Mouse (Mus musculus): Measurements from ENCODE around the gene Tiparp. TPM values are rescaled to one million over a fixed set of nuclear protein-coding genes. Genes with fewer than 3 reads are reported as not detected.

The Tiparp gene
- polyA plus RNA-seq, 1 experiment: 7.9 TPM

GRCm38 (mm10) chr3:65577602-65578001 lies 49.4 kb downstream of the Tiparp start:
- no peak for DNase-seq
- 89% methylated on average over 3 of the region's 3 CpGs for WGBS
- Histone ChIP-seq H3K4me3 (replicated peaks; ENCODE audit: insufficient read depth, low read depth, low read length) (no peak overlapping the region), H3K27ac (ENCODE audit: insufficient read depth, low read length) (no peak overlapping the region), H3K4me1 (ENCODE audit: control insufficient read depth, insufficient read depth, low read length) (no peaks in the 10 kb centered on the region), H3K27me3 (ENCODE audit: control insufficient read depth, insufficient read depth, low read length) (no peaks in the 10 kb centered on the region)
- TF ChIP-seq CTCF (IDR thresholded peaks at IDR 0.05; ENCODE audit: borderline replicate concordance, insufficient read depth, low read depth, low read length): no peak
- TF ChIP-seq POLR2A (IDR thresholded peaks at IDR 0.05; ENCODE audit: borderline replicate concordance, insufficient read depth, low read length): no peak

GRCm38 (mm10) chr3:65579260-65579921 lies 51.2 kb downstream of the Tiparp start:
- Histone ChIP-seq H3K27me3 (ENCODE audit: control insufficient read depth, insufficient read depth, low read length) (no peaks in the 10 kb centered on the region), H3K4me1 (ENCODE audit: control insufficient read depth, insufficient read depth, low read length) (no peaks in the 10 kb centered on the region), H3K4me3 (replicated peaks; ENCODE audit: insufficient read depth, low read depth, low read length) (no peak overlapping the region), H3K27ac (ENCODE audit: insufficient read depth, low read length) (no peak overlapping the region)
- WGBS: 81% methylated on average over 12 of the region's 12 CpGs
- no peak for DNase-seq
- no peak for TF ChIP-seq CTCF (IDR thresholded peaks at IDR 0.05; ENCODE audit: borderline replicate concordance, insufficient read depth, low read depth, low read length)
- TF ChIP-seq POLR2A (IDR thresholded peaks at IDR 0.05; ENCODE audit: borderline replicate concordance, insufficient read depth, low read length): no peak

GRCm38 (mm10) chr3:65581596-65581995 lies 53.4 kb downstream of the Tiparp start:
- no peak overlapping the region for H3K27ac ChIP-seq (ENCODE audit: insufficient read depth, low read length)
- no peak for TF ChIP-seq POLR2A (IDR thresholded peaks at IDR 0.05; ENCODE audit: borderline replicate concordance, insufficient read depth, low read length)
- TF ChIP-seq CTCF (IDR thresholded peaks at IDR 0.05; ENCODE audit: borderline replicate concordance, insufficient read depth, low read depth, low read length): no peak
- WGBS: 26% methylated on average over 4 of the region's 4 CpGs
- H3K27me3 ChIP-seq (ENCODE audit: control insufficient read depth, insufficient read depth, low read length): no peaks in the 10 kb centered on the region
- peak; percentile 29 to 63 for DNase-seq
- H3K4me1 ChIP-seq (ENCODE audit: control insufficient read depth, insufficient read depth, low read length): no peaks in the 10 kb centered on the region
- H3K4me3 ChIP-seq (replicated peaks; ENCODE audit: insufficient read depth, low read depth, low read length): no peak overlapping the region

GRCm38 (mm10) chr3:65584329-65584728 lies 56.1 kb downstream of the Tiparp start:
- 76% methylated on average over 1 of the region's 1 CpGs for WGBS
- TF ChIP-seq CTCF (IDR thresholded peaks at IDR 0.05; ENCODE audit: borderline replicate concordance, insufficient read depth, low read depth, low read length) (no peak), POLR2A (IDR thresholded peaks at IDR 0.05; ENCODE audit: borderline replicate concordance, insufficient read depth, low read length) (no peak)
- Histone ChIP-seq H3K27me3 (ENCODE audit: control insufficient read depth, insufficient read depth, low read length) (no peaks in the 10 kb centered on the region), H3K4me1 (ENCODE audit: control insufficient read depth, insufficient read depth, low read length) (no peaks in the 10 kb centered on the region), H3K4me3 (replicated peaks; ENCODE audit: insufficient read depth, low read depth, low read length) (no peak overlapping the region), H3K27ac (ENCODE audit: insufficient read depth, low read length) (no peak overlapping the region)
- no peak for DNase-seq

- TF ChIP-seq POLR2A (IDR thresholded peaks at IDR 0.05; ENCODE audit: borderline replicate concordance, insufficient read depth, low read length): no peak
- TF ChIP-seq CTCF (IDR thresholded peaks at IDR 0.05; ENCODE audit: borderline replicate concordance, insufficient read depth, low read depth, low read length): no peak
- Histone ChIP-seq H3K27me3 (ENCODE audit: control insufficient read depth, insufficient read depth, low read length) (no peaks in the 10 kb centered on the region), H3K27ac (ENCODE audit: insufficient read depth, low read length) (no peak overlapping the region), H3K4me1 (ENCODE audit: control insufficient read depth, insufficient read depth, low read length) (no peaks in the 10 kb centered on the region), H3K4me3 (replicated peaks; ENCODE audit: insufficient read depth, low read depth, low read length) (no peak overlapping the region)
- DNase-seq: no peak
- WGBS: 88% methylated on average over 8 of the region's 8 CpGs
These were observed 57.1 kb downstream of the Tiparp start for GRCm38 (mm10) chr3:65585291-65585690.

- no peak overlapping the region for H3K27ac ChIP-seq (ENCODE audit: insufficient read depth, low read length)
- WGBS: 35% methylated on average over 16 of the region's 16 CpGs
- H3K4me3 ChIP-seq (replicated peaks; ENCODE audit: insufficient read depth, low read depth, low read length): peak overlapping the region; percentile 74
- no peaks in the 10 kb centered on the region for H3K27me3 ChIP-seq (ENCODE audit: control insufficient read depth, insufficient read depth, low read length)
- DNase-seq: no peak
- H3K4me1 ChIP-seq (ENCODE audit: control insufficient read depth, insufficient read depth, low read length): no peaks in the 10 kb centered on the region
- TF ChIP-seq CTCF (IDR thresholded peaks at IDR 0.05; ENCODE audit: borderline replicate concordance, insufficient read depth, low read depth, low read length) (no peak), POLR2A (IDR thresholded peaks at IDR 0.05; ENCODE audit: borderline replicate concordance, insufficient read depth, low read length) (no peak)
These were observed 57.7 kb downstream of the Tiparp start for GRCm38 (mm10) chr3:65585823-65586482.

- 3% methylated on average over 16 of the region's 16 CpGs for WGBS
- H3K4me1 ChIP-seq (ENCODE audit: control insufficient read depth, insufficient read depth, low read length): no peaks in the 10 kb centered on the region
- peak overlapping the region; percentile 74 for H3K4me3 ChIP-seq (replicated peaks; ENCODE audit: insufficient read depth, low read depth, low read length)
- no peaks in the 10 kb centered on the region for H3K27me3 ChIP-seq (ENCODE audit: control insufficient read depth, insufficient read depth, low read length)
- DNase-seq: peak; percentile 16 to 30
- TF ChIP-seq CTCF (IDR thresholded peaks at IDR 0.05; ENCODE audit: borderline replicate concordance, insufficient read depth, low read depth, low read length) (no peak), POLR2A (IDR thresholded peaks at IDR 0.05; ENCODE audit: borderline replicate concordance, insufficient read depth, low read length) (no peak)
- no peak overlapping the region for H3K27ac ChIP-seq (ENCODE audit: insufficient read depth, low read length)
These were observed 58.3 kb downstream of the Tiparp start for GRCm38 (mm10) chr3:65586483-65586905.

GRCm38 (mm10) chr3:65586966-65587365 lies 58.8 kb downstream of the Tiparp start:
- H3K27me3 ChIP-seq (ENCODE audit: control insufficient read depth, insufficient read depth, low read length): no peaks in the 10 kb centered on the region
- no peak for DNase-seq
- H3K27ac ChIP-seq (ENCODE audit: insufficient read depth, low read length): no peak overlapping the region
- no peak overlapping the region for H3K4me3 ChIP-seq (replicated peaks; ENCODE audit: insufficient read depth, low read depth, low read length)
- H3K4me1 ChIP-seq (ENCODE audit: control insufficient read depth, insufficient read depth, low read length): no peaks in the 10 kb centered on the region
- WGBS: 92% methylated on average over 2 of the region's 2 CpGs
- TF ChIP-seq CTCF (IDR thresholded peaks at IDR 0.05; ENCODE audit: borderline replicate concordance, insufficient read depth, low read depth, low read length) (no peak), POLR2A (IDR thresholded peaks at IDR 0.05; ENCODE audit: borderline replicate concordance, insufficient read depth, low read length) (no peak)
